Mouse (Mus musculus) midbrain, embryonic 14.5 days (tissue): ENCODE results near the gene Ccdc96. TPM values are rescaled to one million over a fixed set of nuclear protein-coding genes. Genes with fewer than 3 reads are reported as not detected.

Experiments used
- polyA plus RNA-seq: library from polyadenylated mRNA; unstranded; fragments of >200 nt; fragmentation: Nextera tagmentation; extraction: Ambion mirVana; gene quantifications from 2 replicates; pipeline ENCODE4 v1.2.1, GENCODE M21; 2014

Gene Ccdc96
- polyA plus RNA-seq, 1 experiment from 2014 or later = 3.1 TPM

Other genes with a start within 250 kb of the Ccdc96 start
- 14.5 and 15.1 TPM in 2 replicates for gene Sorcs2, start 86.4 kb upstream of the Ccdc96 start, polyA plus RNA-seq
- gene Grpel1, start 19.6 kb upstream of the Ccdc96 start, polyA plus RNA-seq = 45.4 and 46.6 TPM in 2 replicates
- 7.0 and 7.1 TPM in 2 replicates for gene Tada2b, start 303 bp upstream of the Ccdc96 start, polyA plus RNA-seq
- 69.3 and 81.0 TPM in 2 replicates for gene Tbc1d14, start 108.7 kb downstream of the Ccdc96 start, polyA plus RNA-seq
- 38.8 and 53.7 TPM in 2 replicates for gene D5Ertd579e, start 211.4 kb downstream of the Ccdc96 start, polyA plus RNA-seq